Mouse (Mus musculus) gastrocnemius, adult 2 months (tissue): ENCODE data around the gene Fam81a. TPM values are rescaled to one million over a fixed set of nuclear protein-coding genes. Genes with fewer than 3 reads are reported as not detected.

ENCODE experiments used
- DNase-seq: peaks from one replicate; pipeline ENCODE4 v3.0.0; 2022
- H3K27ac ChIP-seq: fragments of 200-600 bp; 2 replicates; pipeline ENCODE4 v1.8.1; 2022; ENCODE audit warnings: mild to moderate bottlenecking
- H3K4me3 ChIP-seq: fragments of 200-600 bp; 2 replicates; pipeline ENCODE4 v1.8.1; 2022; ENCODE audit warnings: mild to moderate bottlenecking, moderate library complexity
- CTCF ChIP-seq: fragments of 200-600 bp; IDR thresholded peaks from 2 replicates; pipeline ENCODE4 v1.8.1; 2022; ENCODE audit warnings: antibody characterized with exemption, mild to moderate bottlenecking, moderate library complexity
- intact Hi-C: fragments of 180-260 bp; cut with DNase I; formaldehyde crosslinking; loops from one replicate; pipeline ENCODE4 v1.15.1; 2025
- total RNA-seq, 2 experiments: library from RNA; stranded (reverse); gene quantifications; 2 replicates each; pipeline ENCODE4 v1.2.3; 2021

Gene Fam81a
- total RNA-seq, 2 experiments from 2014 or later: 0.92 to 1.7 TPM

GRCm38 (mm10) chr9:70078034-70078433 is 64.3 kb downstream of the Fam81a start:
- no peak overlapping the region for H3K27ac ChIP-seq

GRCm38 (mm10) chr9:70077170-70077569 is 65.2 kb downstream of the Fam81a start:
- DNase-seq: no peak
- no peak overlapping the region for H3K27ac ChIP-seq
- TF ChIP-seq CTCF: no peak
- H3K4me3 ChIP-seq: no peak overlapping the region
- intact Hi-C loops: loop anchor here (5.0 kb wide), 1 partner anchor 50 kb away; no protein-coding TSS in a partner anchor

More at GRCm38 (mm10) chr9:70078034-70078433, 64.3 kb downstream of the Fam81a start:
- no peak for DNase-seq
- no peak overlapping the region for H3K4me3 ChIP-seq
- no peak for TF ChIP-seq CTCF
- intact Hi-C loops: loop anchor here (5.0 kb wide), 1 partner anchor 51 kb away; no protein-coding TSS in a partner anchor

GRCm38 (mm10) chr9:70072387-70072786 is 70.0 kb downstream of the Fam81a start:
- no peak overlapping the region for H3K4me3 ChIP-seq
- TF ChIP-seq CTCF: no peak
- no peak for DNase-seq
- H3K27ac ChIP-seq: no peak overlapping the region
- intact Hi-C loops: no loop called here

GRCm38 (mm10) chr9:70069961-70070435 is 72.4 kb downstream of the Fam81a start:
- DNase-seq: no peak
- H3K4me3 ChIP-seq: no peak overlapping the region
- intact Hi-C loops: no loop called here
- no peak overlapping the region for H3K27ac ChIP-seq
- TF ChIP-seq CTCF: no peak

- H3K27ac ChIP-seq: no peak overlapping the region
- intact Hi-C loops: no loop called here
- DNase-seq: no peak
- no peak for TF ChIP-seq CTCF
- no peak overlapping the region for H3K4me3 ChIP-seq
Measured at GRCm38 (mm10) chr9:70067497-70067896, 74.9 kb downstream of the Fam81a start.

GRCm38 (mm10) chr9:70062012-70062411 is 80.3 kb downstream of the Fam81a start:
- no peak for TF ChIP-seq CTCF
- intact Hi-C loops: no loop called here

GRCm38 (mm10) chr9:70053411-70053810 is 88.9 kb downstream of the Fam81a start:
- intact Hi-C loops: no loop called here

More at GRCm38 (mm10) chr9:70062012-70062411, 80.3 kb downstream of the Fam81a start:
- Histone ChIP-seq H3K4me3 (no peak overlapping the region), H3K27ac (no peak overlapping the region)
- DNase-seq: no peak

GRCm38 (mm10) chr9:70052730-70053129 is 89.6 kb downstream of the Fam81a start:
- no peak for DNase-seq
- Histone ChIP-seq H3K27ac (no peak overlapping the region), H3K4me3 (no peak overlapping the region)
- TF ChIP-seq CTCF: no peak
- intact Hi-C loops: no loop called here

More at GRCm38 (mm10) chr9:70053411-70053810, 88.9 kb downstream of the Fam81a start:
- no peak for TF ChIP-seq CTCF
- DNase-seq: no peak
- Histone ChIP-seq H3K4me3 (no peak overlapping the region), H3K27ac (no peak overlapping the region)

GRCm38 (mm10) chr9:70049839-70050238 is 92.5 kb downstream of the Fam81a start:
- Histone ChIP-seq H3K27ac (no peak overlapping the region), H3K4me3 (no peak overlapping the region)
- DNase-seq: no peak
- intact Hi-C loops: no loop called here
- TF ChIP-seq CTCF: no peak

GRCm38 (mm10) chr9:70049416-70049783 is 93.0 kb downstream of the Fam81a start:
- no peak overlapping the region for H3K4me3 ChIP-seq
- peak overlapping the region; percentile 6; the same call in 1 of the 2 replicates for H3K27ac ChIP-seq
- DNase-seq: no peak
- intact Hi-C loops: no loop called here
- TF ChIP-seq CTCF: no peak

- intact Hi-C loops: no loop called here
- Histone ChIP-seq H3K4me3 (no peak overlapping the region), H3K27ac (peak overlapping the region; percentile 6; the same call in 1 of the 2 replicates)
- no peak for TF ChIP-seq CTCF
- DNase-seq: peak; percentile 68
Measured at GRCm38 (mm10) chr9:70048751-70049415, 93.5 kb downstream of the Fam81a start.

GRCm38 (mm10) chr9:70048280-70048679 is 94.1 kb downstream of the Fam81a start:
- no peak overlapping the region for H3K4me3 ChIP-seq

GRCm38 (mm10) chr9:70047839-70048238 is 94.5 kb downstream of the Fam81a start:
- DNase-seq: no peak
- Histone ChIP-seq H3K27ac (no peak overlapping the region), H3K4me3 (no peak overlapping the region)
- TF ChIP-seq CTCF: no peak
- intact Hi-C loops: no loop called here

More at GRCm38 (mm10) chr9:70048280-70048679, 94.1 kb downstream of the Fam81a start:
- no peak for DNase-seq
- no peak for TF ChIP-seq CTCF
- intact Hi-C loops: no loop called here
- no peak overlapping the region for H3K27ac ChIP-seq

GRCm38 (mm10) chr9:70046255-70046654 is 96.1 kb downstream of the Fam81a start:
- no peak for DNase-seq
- no peak overlapping the region for H3K27ac ChIP-seq
- intact Hi-C loops: no loop called here
- no peak for TF ChIP-seq CTCF
- no peak overlapping the region for H3K4me3 ChIP-seq
